Mouse (Mus musculus) stomach, embryonic 14.5 days (tissue): ENCODE measurements around the gene Krt13. TPM values are rescaled to one million over a fixed set of nuclear protein-coding genes. Genes with fewer than 3 reads are reported as not detected.

ENCODE experiments used
- ATAC-seq: fragments of 200-750 bp; cut with Nextera tagmentation; 2 replicates; pipeline ENCODE4 v1.8.0; 2017; ENCODE audit warnings: low read depth, moderate TSS enrichment; ENCODE audit not compliant: insufficient number of reproducible peaks, insufficient read depth, low FRiP score
- H3K27ac ChIP-seq: fragments of 300-500 bp; sonication (generic); 2 replicates; pipeline ENCODE4 v1.5.1; 2014; ENCODE audit warnings: mild to moderate bottlenecking, low read length, moderate library complexity, mixed read lengths
- H3K27me3 ChIP-seq: fragments of 300-500 bp; sonication (generic); 2 replicates; pipeline ENCODE4 v1.6.1; 2014; ENCODE audit warnings: low read length, control low read depth, mixed read lengths; ENCODE audit not compliant: control insufficient read depth, insufficient read depth
- H3K36me3 ChIP-seq: fragments of 300-500 bp; sonication (generic); 2 replicates; pipeline ENCODE4 v1.6.1; 2014; ENCODE audit warnings: mild to moderate bottlenecking, control low read depth, low read length, moderate library complexity, mixed read lengths; ENCODE audit not compliant: control insufficient read depth, insufficient read depth
- H3K4me1 ChIP-seq: fragments of 300-500 bp; sonication (generic); 2 replicates; pipeline ENCODE4 v1.6.1; 2014; ENCODE audit warnings: low read length, control low read depth, mixed read lengths; ENCODE audit not compliant: control insufficient read depth, insufficient read depth
- H3K4me2 ChIP-seq: fragments of 300-500 bp; sonication (generic); replicated peaks from 2 replicates; pipeline ENCODE4 v1.6.1; 2014; ENCODE audit warnings: low read depth, low read length, control low read depth
- H3K4me3 ChIP-seq: fragments of 300-500 bp; sonication (generic); 2 replicates; pipeline ENCODE4 v1.5.1; 2014; ENCODE audit warnings: low read depth, low read length, control low read depth
- H3K9ac ChIP-seq: fragments of 300-500 bp; sonication (generic); replicated peaks from 2 replicates; pipeline ENCODE4 v1.6.1; 2014; ENCODE audit warnings: low read depth, mild to moderate bottlenecking, control low read depth, low read length, moderate library complexity, mixed read lengths
- H3K9me3 ChIP-seq: fragments of 300-500 bp; sonication (generic); 2 replicates; pipeline ENCODE4 v1.6.1; 2016; ENCODE audit warnings: low read depth, low read length, control low read depth; ENCODE audit not compliant: control insufficient read depth
- WGBS: fragments of 180-500 bp; shearing (Covaris S2); extraction: QIAGEN DNeasy Blood & Tissue Kit; methylation state at CpG from one replicate; pipeline ENCODE4 v1.1.7; 2014; 5-methylcytosine and 5-hydroxymethylcytosine counted together
- polyA plus RNA-seq: library from polyadenylated mRNA; unstranded; fragments of >200 nt; fragmentation: Nextera tagmentation; extraction: Ambion mirVana; gene quantifications from 2 replicates; pipeline ENCODE4 v1.2.1, GENCODE M21; 2014

The Krt13 gene
- polyA plus RNA-seq, 1 experiment from 2014 or later = 76.1 TPM

- Histone ChIP-seq H3K4me2 (no peak overlapping the region), H3K4me1 (peaks cover 13% of the 10 kb centered on the region; the same call in 1 of the 2 replicates), H3K36me3 (peaks cover 3% of the 10 kb centered on the region; the same call in 1 of the 2 replicates), H3K4me3 (no peak overlapping the region), H3K9ac (no peak overlapping the region), H3K27ac (peak overlapping the region; percentile 18; the same call in 1 of the 2 replicates), H3K9me3 (no peaks in the 10 kb centered on the region), H3K27me3 (no peaks in the 10 kb centered on the region)
- no peak for ATAC-seq
- 26% methylated on average over 5 of the region's 5 CpGs for WGBS
Observed at GRCm38 (mm10) chr11:100137693-100138092, 16.3 kb upstream of the Krt13 start.

GRCm38 (mm10) chr11:100136559-100136958, 15.2 kb upstream of the Krt13 start:
- Histone ChIP-seq H3K36me3 (no peaks in the 10 kb centered on the region; the same call in 1 of the 2 replicates), H3K27ac (peak overlapping the region; percentile 72; the same call in 1 of the 2 replicates), H3K4me3 (no peak overlapping the region), H3K4me1 (peaks cover 13% of the 10 kb centered on the region; the same call in 1 of the 2 replicates), H3K4me2 (no peak overlapping the region), H3K9me3 (no peaks in the 10 kb centered on the region), H3K9ac (no peak overlapping the region), H3K27me3 (no peaks in the 10 kb centered on the region)
- 16% methylated on average over 5 of the region's 5 CpGs for WGBS
- ATAC-seq = no peak

- Histone ChIP-seq H3K27me3 (no peaks in the 10 kb centered on the region), H3K4me2 (0 out of 2 replicates have a peak within 1 kb of the TSS, but pooled peaks have one; percentile 4), H3K9ac (0 out of 2 replicates have a peak within 1 kb of the TSS, but pooled peaks have one; percentile 14), H3K27ac (peak within 1 kb of the TSS; percentile 72; the same call in 1 of the 2 replicates), H3K36me3 (no peaks in the 10 kb centered on the region), H3K9me3 (no peaks in the 10 kb centered on the region), H3K4me3 (peak within 1 kb of the TSS; percentile 18), H3K4me1 (peaks cover 13% of the 10 kb centered on the region; the same call in 1 of the 2 replicates)
- 50% methylated on average over 7 of the region's 7 CpGs for WGBS
- ATAC-seq = no peak
Observed at GRCm38 (mm10) chr11:100135731-100136130, 14.4 kb upstream of the Krt13 start, which contains the start of gene Krt15. Gene Krt15 (minus strand): TSS chr11:100135928.

- Histone ChIP-seq H3K9me3 (no peaks in the 10 kb centered on the region), H3K36me3 (no peaks in the 10 kb centered on the region), H3K27ac (no peak overlapping the region), H3K4me3 (no peak overlapping the region), H3K27me3 (no peaks in the 10 kb centered on the region), H3K9ac (no peak overlapping the region), H3K4me1 (no peaks in the 10 kb centered on the region), H3K4me2 (no peak overlapping the region)
- 54% methylated on average over 7 of the region's 7 CpGs for WGBS
- ATAC-seq = no peak
Observed at GRCm38 (mm10) chr11:100124901-100125300, 3.5 kb upstream of the Krt13 start.

GRCm38 (mm10) chr11:100120331-100120730, 1.0 kb downstream of the Krt13 start:
- Histone ChIP-seq H3K4me3 (no peak overlapping the region), H3K27ac (no peak overlapping the region), H3K4me1 (no peaks in the 10 kb centered on the region), H3K27me3 (no peaks in the 10 kb centered on the region), H3K4me2 (no peak overlapping the region), H3K9ac (no peak overlapping the region), H3K36me3 (no peaks in the 10 kb centered on the region), H3K9me3 (no peaks in the 10 kb centered on the region)
- WGBS = 82% methylated on average over 5 of the region's 5 CpGs
- ATAC-seq = no peak

GRCm38 (mm10) chr11:100113742-100114029, 7.7 kb downstream of the Krt13 start:
- no peak overlapping the region for H3K4me3 ChIP-seq
- no peaks in the 10 kb centered on the region for H3K36me3 ChIP-seq
- no peak overlapping the region for H3K9ac ChIP-seq
- 58% methylated on average over 2 of the region's 2 CpGs for WGBS
- H3K27me3 ChIP-seq = no peaks in the 10 kb centered on the region
- peak overlapping the region; percentile 59; the same call in 1 of the 2 replicates for H3K27ac ChIP-seq
- no peak overlapping the region for H3K4me2 ChIP-seq
- no peaks in the 10 kb centered on the region for H3K9me3 ChIP-seq
- ATAC-seq = peak; percentile 81
- H3K4me1 ChIP-seq = peaks cover 6% of the 10 kb centered on the region; the same call in 1 of the 2 replicates

- H3K9ac ChIP-seq = no peak overlapping the region
- H3K36me3 ChIP-seq = no peaks in the 10 kb centered on the region
- ATAC-seq = no peak; the same call in 1 of the 2 replicates
- no peak overlapping the region for H3K4me2 ChIP-seq
- H3K27ac ChIP-seq = no peak overlapping the region; the same call in 1 of the 2 replicates
- 73% methylated on average over 11 of the region's 11 CpGs for WGBS
- no peak overlapping the region for H3K4me3 ChIP-seq
- H3K4me1 ChIP-seq = peaks cover 6% of the 10 kb centered on the region; the same call in 1 of the 2 replicates
- H3K27me3 ChIP-seq = no peaks in the 10 kb centered on the region
- no peaks in the 10 kb centered on the region for H3K9me3 ChIP-seq
Observed at GRCm38 (mm10) chr11:100112935-100113741, 8.2 kb downstream of the Krt13 start.

- no peak within 1 kb of the TSS for H3K27ac ChIP-seq
- H3K4me1 ChIP-seq = no peaks in the 10 kb centered on the region
- H3K4me2 ChIP-seq = no peak within 1 kb of the TSS
- no peak within 1 kb of the TSS for H3K4me3 ChIP-seq
- H3K27me3 ChIP-seq = no peaks in the 10 kb centered on the region
- 85% methylated on average over 6 of the region's 6 CpGs for WGBS
- no peak for ATAC-seq
- no peak within 1 kb of the TSS for H3K9ac ChIP-seq
- H3K9me3 ChIP-seq = no peaks in the 10 kb centered on the region
- H3K36me3 ChIP-seq = no peaks in the 10 kb centered on the region
Observed at GRCm38 (mm10) chr11:100105576-100106122, 15.7 kb downstream of the Krt13 start, which contains the start of gene Krt36. Gene Krt36 (minus strand): TSS chr11:100105626.
